Mouse (Mus musculus): ENCODE measurements at regions not wholly inside any gene's neighbourhood (a gene's known extent, or its start where the extent isn't known, plus 50 kb on each side); places are given as distances from the start of the nearest gene placed in this dataset.
"Not testable (repeated sequence)": the region's sequence is repeated elsewhere in the genome, so short reads cannot be mapped to it uniquely, and the experiment has no call there.

- 98% methylated on average over 8 of the region's 8 CpGs for WGBS
- not testable (repeated sequence) for H3K4me2 ChIP-seq; H3K27me3 ChIP-seq (replicated peaks; ENCODE audit: control insufficient read depth, insufficient read depth, low read length)
Measured at GRCm38 (mm10) chr14:54117607-54118006, 136.3 kb downstream of the Dad1 start.

GRCm38 (mm10) chr14:54113216-54113615 lies 140.7 kb downstream of the Dad1 start:
- no peak overlapping the region for H3K9ac ChIP-seq (ENCODE audit: low read depth, low read length)

More at GRCm38 (mm10) chr14:54117607-54118006, 136.3 kb downstream of the Dad1 start:
- H3K4me1 ChIP-seq (replicated peaks; ENCODE audit: control insufficient read depth, insufficient read depth, low read length); H3K36me3 ChIP-seq (ENCODE audit: control insufficient read depth, insufficient read depth, low read length); H3K27ac ChIP-seq (ENCODE audit: low read depth, low read length); H3K9me3 ChIP-seq (ENCODE audit: control insufficient read depth, low read length); ATAC-seq (replicated peaks; ENCODE audit: low FRiP score); H3K9ac ChIP-seq (ENCODE audit: low read depth, low read length); DNase-seq (ENCODE audit: low spot score); H3K4me3 ChIP-seq (ENCODE audit: low read depth, low read length): not testable (repeated sequence)

GRCm38 (mm10) chr14:54110971-54111370 lies 142.9 kb downstream of the Dad1 start:
- no peak overlapping the region for H3K4me2 ChIP-seq
- no peaks in the 10 kb centered on the region for H3K4me1 ChIP-seq (replicated peaks; ENCODE audit: control insufficient read depth, insufficient read depth, low read length)
- DNase-seq (ENCODE audit: low spot score): no peak
- H3K9ac ChIP-seq (ENCODE audit: low read depth, low read length): no peak overlapping the region
- WGBS: 83% methylated on average over 3 of the region's 3 CpGs
- no peaks in the 10 kb centered on the region for H3K27me3 ChIP-seq (replicated peaks; ENCODE audit: control insufficient read depth, insufficient read depth, low read length)
- no peaks in the 10 kb centered on the region for H3K9me3 ChIP-seq (ENCODE audit: control insufficient read depth, low read length)
- no peak overlapping the region for H3K4me3 ChIP-seq (ENCODE audit: low read depth, low read length)
- no peaks in the 10 kb centered on the region for H3K36me3 ChIP-seq (ENCODE audit: control insufficient read depth, insufficient read depth, low read length)
- no peak overlapping the region for H3K27ac ChIP-seq (ENCODE audit: low read depth, low read length)
- no peak for ATAC-seq (replicated peaks; ENCODE audit: low FRiP score)

More at GRCm38 (mm10) chr14:54113216-54113615, 140.7 kb downstream of the Dad1 start:
- 89% methylated on average over 2 of the region's 2 CpGs for WGBS
- DNase-seq (ENCODE audit: low spot score) (no peak), ATAC-seq (replicated peaks; ENCODE audit: low FRiP score) (no peak)
- H3K4me3 ChIP-seq (ENCODE audit: low read depth, low read length): no peak overlapping the region
- H3K9me3 ChIP-seq (ENCODE audit: control insufficient read depth, low read length): no peaks in the 10 kb centered on the region
- no peaks in the 10 kb centered on the region for H3K27me3 ChIP-seq (replicated peaks; ENCODE audit: control insufficient read depth, insufficient read depth, low read length)
- H3K4me1 ChIP-seq (replicated peaks; ENCODE audit: control insufficient read depth, insufficient read depth, low read length): no peaks in the 10 kb centered on the region
- H3K36me3 ChIP-seq (ENCODE audit: control insufficient read depth, insufficient read depth, low read length): no peaks in the 10 kb centered on the region
- H3K4me2 ChIP-seq: no peak overlapping the region
- H3K27ac ChIP-seq (ENCODE audit: low read depth, low read length): no peak overlapping the region

GRCm38 (mm10) chr14:54109129-54109528 lies 144.8 kb downstream of the Dad1 start:
- Histone ChIP-seq H3K27me3 (replicated peaks; ENCODE audit: control insufficient read depth, insufficient read depth, low read length) (no peaks in the 10 kb centered on the region), H3K36me3 (ENCODE audit: control insufficient read depth, insufficient read depth, low read length) (no peaks in the 10 kb centered on the region), H3K9me3 (ENCODE audit: control insufficient read depth, low read length) (no peaks in the 10 kb centered on the region), H3K9ac (ENCODE audit: low read depth, low read length) (no peak overlapping the region), H3K27ac (ENCODE audit: low read depth, low read length) (no peak overlapping the region), H3K4me2 (no peak overlapping the region), H3K4me3 (ENCODE audit: low read depth, low read length) (no peak overlapping the region), H3K4me1 (replicated peaks; ENCODE audit: control insufficient read depth, insufficient read depth, low read length) (no peaks in the 10 kb centered on the region)
- ATAC-seq (replicated peaks; ENCODE audit: low FRiP score): no peak
- WGBS: 76% methylated on average over 1 of the region's 1 CpGs
- DNase-seq (ENCODE audit: low spot score): no peak

GRCm38 (mm10) chr14:54108311-54109074 lies 145.4 kb downstream of the Dad1 start:
- no peak overlapping the region for H3K4me2 ChIP-seq
- 21% methylated on average over 9 of the region's 9 CpGs for WGBS

GRCm38 (mm10) chr14:54107204-54107796 lies 146.6 kb downstream of the Dad1 start:
- Histone ChIP-seq H3K9me3 (ENCODE audit: control insufficient read depth, low read length) (no peaks in the 10 kb centered on the region), H3K4me1 (replicated peaks; ENCODE audit: control insufficient read depth, insufficient read depth, low read length) (0 out of 2 replicates have a peak, but pooled peaks cover under 1% of the 10 kb centered on the region), H3K4me3 (ENCODE audit: low read depth, low read length) (no peak overlapping the region), H3K36me3 (ENCODE audit: control insufficient read depth, insufficient read depth, low read length) (no peaks in the 10 kb centered on the region), H3K27me3 (replicated peaks; ENCODE audit: control insufficient read depth, insufficient read depth, low read length) (no peaks in the 10 kb centered on the region), H3K4me2 (no peak overlapping the region), H3K9ac (ENCODE audit: low read depth, low read length) (no peak overlapping the region), H3K27ac (ENCODE audit: low read depth, low read length) (no peak overlapping the region)
- WGBS: 71% methylated on average over 7 of the region's 7 CpGs
- no peak for DNase-seq (ENCODE audit: low spot score)
- ATAC-seq (replicated peaks; ENCODE audit: low FRiP score): no peak

More at GRCm38 (mm10) chr14:54108311-54109074, 145.4 kb downstream of the Dad1 start:
- Histone ChIP-seq H3K27me3 (replicated peaks; ENCODE audit: control insufficient read depth, insufficient read depth, low read length) (no peaks in the 10 kb centered on the region), H3K9ac (ENCODE audit: low read depth, low read length) (no peak overlapping the region), H3K4me1 (replicated peaks; ENCODE audit: control insufficient read depth, insufficient read depth, low read length) (no peaks in the 10 kb centered on the region), H3K4me3 (ENCODE audit: low read depth, low read length) (no peak overlapping the region), H3K36me3 (ENCODE audit: control insufficient read depth, insufficient read depth, low read length) (no peaks in the 10 kb centered on the region), H3K27ac (ENCODE audit: low read depth, low read length) (no peak overlapping the region), H3K9me3 (ENCODE audit: control insufficient read depth, low read length) (no peaks in the 10 kb centered on the region)
- DNase-seq (ENCODE audit: low spot score) (no peak), ATAC-seq (replicated peaks; ENCODE audit: low FRiP score) (no peak)

GRCm38 (mm10) chr14:54104243-54104642 lies 149.7 kb downstream of the Dad1 start:
- Histone ChIP-seq H3K4me1 (replicated peaks; ENCODE audit: control insufficient read depth, insufficient read depth, low read length) (0 out of 2 replicates have a peak, but pooled peaks cover 2% of the 10 kb centered on the region), H3K27me3 (replicated peaks; ENCODE audit: control insufficient read depth, insufficient read depth, low read length) (no peaks in the 10 kb centered on the region), H3K9me3 (ENCODE audit: control insufficient read depth, low read length) (no peaks in the 10 kb centered on the region), H3K36me3 (ENCODE audit: control insufficient read depth, insufficient read depth, low read length) (no peaks in the 10 kb centered on the region), H3K9ac (ENCODE audit: low read depth, low read length) (no peak overlapping the region), H3K4me3 (ENCODE audit: low read depth, low read length) (no peak overlapping the region), H3K27ac (ENCODE audit: low read depth, low read length) (no peak overlapping the region), H3K4me2 (no peak overlapping the region)
- WGBS: 82% methylated on average over 6 of the region's 6 CpGs
- ATAC-seq (replicated peaks; ENCODE audit: low FRiP score): no peak
- DNase-seq (ENCODE audit: low spot score): no peak

- Histone ChIP-seq H3K4me3 (ENCODE audit: low read depth, low read length) (no peak overlapping the region), H3K27me3 (replicated peaks; ENCODE audit: control insufficient read depth, insufficient read depth, low read length) (no peaks in the 10 kb centered on the region), H3K4me2 (no peak overlapping the region), H3K9ac (ENCODE audit: low read depth, low read length) (no peak overlapping the region), H3K36me3 (ENCODE audit: control insufficient read depth, insufficient read depth, low read length) (no peaks in the 10 kb centered on the region), H3K9me3 (ENCODE audit: control insufficient read depth, low read length) (no peaks in the 10 kb centered on the region), H3K27ac (ENCODE audit: low read depth, low read length) (no peak overlapping the region), H3K4me1 (replicated peaks; ENCODE audit: control insufficient read depth, insufficient read depth, low read length) (peaks cover 6% of the 10 kb centered on the region; the same call in 1 of the 2 replicates)
- WGBS: 72% methylated on average over 5 of the region's 5 CpGs
- ATAC-seq (replicated peaks; ENCODE audit: low FRiP score) (no peak), DNase-seq (ENCODE audit: low spot score) (no peak)
Measured at GRCm38 (mm10) chr14:54103541-54103940, 150.4 kb downstream of the Dad1 start.

- Histone ChIP-seq H3K27me3 (replicated peaks; ENCODE audit: control insufficient read depth, insufficient read depth, low read length) (no peaks in the 10 kb centered on the region), H3K9ac (ENCODE audit: low read depth, low read length) (no peak overlapping the region), H3K9me3 (ENCODE audit: control insufficient read depth, low read length) (no peaks in the 10 kb centered on the region), H3K36me3 (ENCODE audit: control insufficient read depth, insufficient read depth, low read length) (no peaks in the 10 kb centered on the region), H3K4me2 (no peak overlapping the region), H3K27ac (ENCODE audit: low read depth, low read length) (no peak overlapping the region), H3K4me1 (replicated peaks; ENCODE audit: control insufficient read depth, insufficient read depth, low read length) (peaks cover 10% of the 10 kb centered on the region), H3K4me3 (ENCODE audit: low read depth, low read length) (no peak overlapping the region)
- no peak for DNase-seq (ENCODE audit: low spot score)
- no peak for ATAC-seq (replicated peaks; ENCODE audit: low FRiP score)
- WGBS: 55% methylated on average over 3 of the region's 3 CpGs
Measured at GRCm38 (mm10) chr14:54103115-54103514, 150.8 kb downstream of the Dad1 start.
